Mouse (Mus musculus) neutrophil, adult 5-6 weeks (primary cell): ENCODE data around the gene Gm45808. TPM values are rescaled to one million over a fixed set of nuclear protein-coding genes. Genes with fewer than 3 reads are reported as not detected.
"Not testable (repeated sequence)": the region's sequence is repeated elsewhere in the genome, so short reads cannot be mapped to it uniquely, and the experiment has no call there.

ENCODE experiments used
- ATAC-seq: fragments of 151-379, 151-347 bp; 2 replicates; pipeline ENCODE4 v1.8.0; 2017; ENCODE audit warnings: mild to moderate bottlenecking, moderate TSS enrichment; ENCODE audit not compliant: insufficient number of reproducible peaks, poor library complexity, low FRiP score, severe bottlenecking; ENCODE audit errors: extremely low read depth
- total RNA-seq: library from RNA; stranded (forward); fragments of 200-1000 nt; gene quantifications from 2 replicates; pipeline ENCODE4 v1.2.3, GENCODE M21; 2017

The Gm45808 gene
- total RNA-seq, 1 experiment from 2014 or later, result not detected

DNA sequence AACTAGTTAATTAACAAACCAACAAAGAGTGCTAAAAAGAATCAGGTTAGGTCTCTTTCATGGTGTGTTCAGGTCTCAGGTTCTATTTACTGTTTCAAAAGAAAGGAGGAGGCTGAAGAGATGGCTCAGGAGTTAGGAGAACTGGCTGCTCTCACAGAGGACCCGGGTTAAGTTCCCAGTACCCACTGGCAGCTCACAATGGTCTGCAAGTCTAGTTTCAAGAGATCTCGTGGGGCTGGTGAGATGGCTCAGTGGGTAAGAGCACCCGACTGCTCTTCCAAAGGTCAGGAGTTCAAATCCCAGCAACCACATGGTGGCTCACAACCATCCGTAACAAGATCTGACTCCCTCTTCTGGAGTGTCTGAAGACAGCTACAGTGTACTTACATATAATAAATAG lies 6.3 kb downstream of the Gm45808 start:
- ATAC-seq, result not testable (repeated sequence)

DNA sequence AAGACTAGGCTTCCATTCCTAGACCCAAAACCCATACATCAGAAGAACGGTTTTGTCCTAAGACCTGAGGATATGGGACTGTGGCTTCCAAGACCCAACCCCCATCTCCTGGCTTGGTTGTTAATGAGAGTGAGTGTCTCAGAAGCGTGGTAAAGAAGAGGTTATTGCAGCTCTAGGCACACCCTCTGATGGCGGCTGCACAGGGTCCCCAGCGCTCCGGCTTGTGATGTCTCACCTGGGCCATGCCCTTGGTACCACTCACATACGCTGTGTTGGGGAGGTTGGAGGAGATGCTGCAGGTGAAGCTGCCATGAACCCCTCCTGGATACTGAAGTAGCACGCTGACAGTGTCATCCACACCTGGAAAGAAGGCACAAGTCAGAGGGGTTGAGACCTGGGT lies 7.8 kb downstream of the Gm45808 start:
- no peak for ATAC-seq

DNA sequence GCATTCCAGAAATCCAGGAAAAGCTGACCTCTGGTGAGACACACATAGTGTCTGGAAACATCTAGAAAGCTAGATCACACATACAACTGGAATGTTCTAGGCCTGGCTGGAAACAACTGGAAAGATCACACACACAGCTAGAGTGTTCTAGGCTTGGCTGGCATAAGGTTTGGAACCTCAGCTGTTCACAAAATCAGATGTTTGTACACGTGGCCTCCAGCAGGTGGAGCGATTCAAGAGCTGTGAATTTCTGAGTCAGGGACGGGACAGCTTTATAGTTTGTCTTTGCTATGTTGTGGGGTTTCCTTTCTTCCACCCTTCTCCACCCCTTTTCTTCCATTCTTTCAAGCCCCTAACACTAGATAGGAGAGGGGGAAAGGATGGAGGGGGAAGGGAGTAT lies 9.6 kb downstream of the Gm45808 start:
- peak; percentile 71 for ATAC-seq

DNA sequence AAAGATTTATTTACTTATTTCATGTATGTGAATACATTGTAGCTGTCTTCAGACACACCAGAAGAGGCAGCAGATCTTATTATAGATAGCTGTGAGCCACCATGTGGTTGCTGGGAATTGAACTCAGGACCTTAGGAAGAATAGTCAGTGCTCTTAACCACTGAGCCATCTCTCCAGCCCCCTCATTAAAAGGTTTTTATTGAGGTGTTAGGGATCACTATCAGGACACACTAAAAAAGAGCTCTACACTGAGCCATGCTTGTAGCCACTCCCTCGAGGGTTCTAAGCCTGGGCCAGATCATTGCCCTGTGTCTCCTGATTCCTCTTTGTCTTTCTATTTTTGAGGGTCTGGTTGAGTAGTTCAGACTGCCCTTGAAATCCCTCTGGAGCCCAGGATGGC lies 10.2 kb downstream of the Gm45808 start:
- no peak for ATAC-seq

DNA sequence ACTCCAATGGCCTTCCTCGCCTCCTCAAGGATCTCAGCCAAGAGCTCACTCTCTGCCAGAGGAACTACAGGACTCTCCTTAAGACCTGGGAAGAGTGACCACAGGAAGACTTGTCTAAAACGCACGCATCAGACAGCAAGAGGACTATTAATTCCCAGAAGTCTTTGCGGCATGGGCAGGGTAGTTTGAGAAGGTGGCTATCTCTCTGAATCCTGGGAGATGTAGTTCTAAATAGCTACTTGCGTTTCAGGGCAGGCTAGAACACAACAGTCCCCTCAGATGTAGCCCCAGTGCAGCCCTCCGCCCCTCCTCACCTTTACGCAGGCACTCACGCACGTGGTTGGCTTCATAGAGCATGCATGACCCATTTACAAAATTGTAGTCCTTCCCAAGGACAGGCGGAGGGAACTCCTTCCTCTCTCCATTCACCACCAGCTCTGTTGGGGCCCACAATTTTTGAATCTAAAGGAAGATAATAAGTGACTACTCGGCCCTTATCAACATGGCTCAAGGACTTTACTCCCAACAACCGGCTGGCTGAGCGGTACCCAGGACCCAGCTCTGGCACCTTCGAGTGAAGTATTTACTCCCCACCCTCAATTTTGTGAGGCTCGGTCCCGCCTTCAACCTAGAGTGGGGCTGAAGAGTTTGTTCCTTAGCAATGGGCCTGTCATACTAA lies 11.2 kb downstream of the Gm45808 start:
- no peak for ATAC-seq

DNA sequence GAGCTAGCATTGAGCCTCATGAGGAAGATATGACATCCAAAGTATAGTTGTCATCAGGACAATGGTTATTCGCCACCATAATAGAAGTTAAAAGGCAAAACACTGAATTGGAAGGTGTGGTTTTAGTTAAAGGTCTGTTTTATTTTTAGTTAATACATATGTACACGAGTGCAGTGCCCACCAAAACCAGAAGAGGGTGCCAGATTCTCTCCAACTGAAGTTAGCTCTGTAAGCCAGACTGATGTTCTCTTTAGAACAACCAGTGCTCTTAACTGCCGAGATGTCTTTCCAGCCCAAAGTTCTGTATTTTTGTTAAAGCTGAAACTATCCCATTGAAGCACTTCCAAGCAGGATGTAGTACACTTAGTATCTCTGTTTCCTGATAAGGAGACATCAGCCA lies 15.7 kb downstream of the Gm45808 start:
- ATAC-seq, result peak; percentile 73

DNA sequence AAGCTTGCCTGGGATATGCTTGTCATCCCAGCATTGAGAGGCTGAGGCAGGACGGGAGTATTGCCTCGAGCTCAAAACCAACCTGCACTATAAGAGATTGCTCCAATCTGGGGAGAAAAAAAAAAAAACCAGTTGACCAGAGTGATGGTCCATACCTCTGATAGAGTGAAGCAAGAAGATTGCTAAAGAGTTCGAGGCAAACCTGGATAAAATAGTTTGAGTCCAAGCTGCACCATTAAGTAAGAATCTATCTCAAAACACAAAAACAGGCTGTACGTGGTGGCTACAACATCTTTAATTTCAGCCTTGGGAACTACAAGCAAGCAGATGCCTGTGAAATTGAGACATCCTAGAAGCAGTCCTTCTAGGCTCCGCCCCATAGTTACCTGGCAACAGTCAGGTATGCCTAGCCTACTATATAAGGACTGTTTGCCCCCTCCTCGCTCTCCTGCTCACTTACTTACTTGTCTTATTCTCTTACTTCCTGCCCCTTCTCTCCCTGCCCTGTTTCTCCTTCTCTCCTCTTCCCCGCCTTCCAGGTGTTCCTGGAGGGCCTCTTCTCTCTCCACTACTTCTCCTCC lies 19.4 kb downstream of the Gm45808 start:
- no peak for ATAC-seq

DNA sequence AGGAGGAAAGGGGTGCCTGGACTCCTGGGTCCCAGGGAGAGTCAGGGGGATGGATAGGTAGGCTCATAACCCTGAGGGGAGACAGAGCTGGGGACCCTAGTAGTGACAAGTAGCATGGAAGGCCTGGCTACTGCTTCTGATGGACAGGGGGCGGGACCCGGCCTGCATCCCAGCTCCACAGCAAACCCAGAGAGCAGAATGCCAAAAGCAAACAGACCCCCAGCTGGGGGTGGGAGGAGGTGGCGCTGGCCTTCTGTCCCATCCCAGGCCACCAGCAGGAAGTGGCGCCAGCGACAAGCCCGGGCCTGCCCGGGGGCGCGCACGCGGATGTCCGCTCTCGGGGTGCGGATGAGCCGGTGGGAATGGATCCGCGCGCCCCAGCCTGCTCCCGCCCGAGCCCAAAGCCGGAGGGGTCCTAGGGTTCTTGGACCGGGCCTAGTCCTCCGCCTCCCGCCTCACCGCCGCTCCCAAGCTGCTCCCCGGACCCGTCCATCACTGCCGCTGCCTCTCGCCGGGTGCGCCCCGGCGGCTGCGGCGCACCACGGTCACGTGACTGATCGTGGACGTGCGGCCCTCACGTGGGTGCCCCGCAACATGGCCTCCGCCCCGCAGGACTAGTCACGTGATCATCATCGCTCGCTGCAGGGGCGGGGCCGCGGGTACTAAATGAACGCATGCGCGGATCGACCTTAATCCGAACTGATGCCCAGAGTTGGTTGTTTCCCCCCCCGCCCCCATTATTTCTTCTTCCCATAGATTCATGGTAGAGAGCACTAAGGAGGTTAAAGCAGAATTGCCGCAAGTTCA lies 20.1 kb downstream of the Gm45808 start, which contains the start of gene Bax:
Gene Bax, minus strand, starts transcription at position 616 of the 807 bp plus-strand sequence.
- ATAC-seq, result peak; percentile 73

DNA sequence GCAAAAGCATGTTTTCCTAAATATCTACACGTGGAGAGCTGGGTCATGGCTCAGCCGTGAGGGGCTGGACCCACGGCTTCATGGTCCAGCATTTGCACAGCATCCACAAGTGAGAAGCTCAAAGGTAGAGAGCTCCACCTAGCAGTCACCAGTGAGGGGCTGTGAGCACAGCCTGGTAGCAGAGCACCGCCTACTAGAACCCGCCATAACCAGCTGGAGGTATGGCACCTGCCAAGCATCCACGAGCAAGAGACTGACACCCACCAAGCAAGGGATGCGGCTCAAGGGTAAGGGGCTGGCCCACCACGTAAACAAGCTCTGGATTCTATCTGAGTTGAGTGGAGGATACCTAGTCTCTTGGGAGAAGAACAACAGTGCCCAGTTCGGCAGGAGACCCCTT lies 21.1 kb downstream of the Gm45808 start:
- no peak for ATAC-seq

DNA sequence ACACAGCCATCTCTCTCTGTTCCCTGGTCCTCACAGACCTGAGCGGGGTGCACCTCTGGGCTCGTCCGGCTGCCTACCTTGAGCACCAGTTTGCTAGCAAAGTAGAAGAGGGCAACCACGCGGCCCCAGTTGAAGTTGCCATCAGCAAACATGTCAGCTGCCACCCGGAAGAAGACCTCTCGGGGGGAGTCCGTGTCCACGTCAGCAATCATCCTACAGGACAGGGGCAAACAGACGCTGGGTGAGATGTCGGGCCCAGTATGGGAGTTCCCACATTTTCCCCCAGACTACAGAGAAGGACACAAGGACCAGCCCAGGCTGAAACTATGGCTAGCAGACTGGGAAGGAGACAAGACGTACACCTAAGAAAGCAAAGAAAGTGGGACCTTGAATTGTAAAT lies 21.5 kb downstream of the Gm45808 start:
- ATAC-seq, result no peak

DNA sequence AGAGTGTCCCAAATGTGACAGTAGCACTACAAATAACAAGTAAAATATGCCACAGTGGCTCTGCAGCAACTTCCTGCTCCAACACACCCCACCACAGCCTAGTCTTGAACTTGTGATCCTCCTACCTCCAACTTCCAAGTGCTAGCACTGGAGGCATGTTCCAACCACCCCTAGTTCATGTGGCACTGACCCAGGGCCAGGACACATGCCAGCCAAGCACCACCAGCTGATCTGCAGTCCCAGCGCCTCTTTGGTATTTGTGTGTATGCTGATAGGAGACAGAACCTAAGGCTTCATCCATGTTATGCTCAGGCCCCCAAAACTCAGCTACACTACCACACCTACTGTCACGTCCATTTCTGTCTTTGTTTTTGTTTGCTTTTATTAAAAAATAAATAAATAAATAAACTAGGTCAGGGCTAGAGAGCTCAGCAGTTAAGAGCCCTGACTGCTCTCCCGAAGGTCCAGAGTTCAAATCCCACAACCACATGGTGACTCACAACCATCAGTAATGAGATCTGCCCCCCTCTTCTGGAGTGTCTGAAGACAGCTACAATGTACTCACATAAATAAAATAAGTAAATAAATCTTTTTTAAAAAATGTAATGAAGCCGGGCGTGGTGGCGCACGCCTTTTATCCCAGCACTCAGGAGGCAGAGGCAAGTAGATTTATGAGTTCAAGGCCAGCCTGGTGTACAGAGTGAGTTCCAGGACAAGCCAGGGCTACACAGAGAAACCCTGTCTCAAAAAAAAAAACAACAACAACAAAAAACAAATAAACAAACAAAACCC lies 22.4 kb downstream of the Gm45808 start:
- ATAC-seq, result no peak

DNA sequence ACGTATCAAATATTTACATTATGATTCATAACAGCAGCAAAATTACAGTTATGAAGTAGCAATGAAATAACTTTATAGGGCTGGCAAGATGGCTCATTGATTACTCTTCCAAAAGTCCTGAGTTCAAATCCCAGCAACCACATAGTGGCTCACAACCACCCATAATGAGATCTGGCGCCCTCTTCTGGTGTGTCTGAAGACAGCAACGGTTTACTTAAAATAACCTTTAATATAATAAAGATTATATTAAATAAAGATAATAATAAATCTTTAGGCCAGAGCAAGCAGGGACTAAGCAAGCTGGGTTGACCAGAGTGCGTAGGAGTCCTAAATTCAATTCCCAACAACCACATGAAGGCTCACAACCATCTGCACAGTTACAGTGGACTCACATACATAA lies 23.7 kb downstream of the Gm45808 start:
- not testable (repeated sequence) for ATAC-seq

DNA sequence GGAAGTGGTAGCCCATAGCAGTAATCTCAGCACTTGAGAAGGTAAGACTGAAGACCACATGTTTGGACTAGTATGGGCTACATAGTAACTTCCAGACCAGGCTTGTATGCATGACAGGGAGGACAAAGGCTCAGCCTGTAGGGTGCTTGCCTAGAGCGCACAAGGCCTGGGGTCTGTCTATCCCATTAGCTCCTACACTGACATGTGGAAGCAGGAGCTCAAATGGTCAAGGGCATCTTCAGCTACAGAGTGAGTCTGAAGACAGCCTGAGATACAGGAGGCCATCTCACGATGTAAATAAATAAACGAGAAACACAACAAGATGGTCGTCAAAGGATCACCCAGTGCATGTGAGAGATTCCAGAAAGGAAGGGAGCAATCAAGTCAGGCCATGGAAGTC lies 24.3 kb downstream of the Gm45808 start:
- no peak for ATAC-seq

DNA sequence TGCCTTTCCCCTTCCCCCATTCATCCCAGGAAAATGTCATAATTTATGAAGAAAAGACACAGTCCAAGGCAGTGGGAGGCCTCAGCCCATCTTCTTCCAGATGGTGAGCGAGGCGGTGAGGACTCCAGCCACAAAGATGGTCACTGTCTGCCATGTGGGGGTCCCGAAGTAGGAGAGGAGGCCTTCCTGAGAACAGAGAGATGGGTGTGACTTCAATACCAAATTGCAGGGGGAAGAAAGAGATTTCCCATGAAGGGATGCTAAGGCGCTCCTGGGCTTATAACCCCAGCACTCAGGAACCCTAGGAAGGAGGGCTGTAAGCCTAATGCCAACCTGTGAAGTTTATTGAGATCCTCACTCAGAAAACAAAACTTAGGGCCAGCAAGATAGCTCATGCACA lies 24.8 kb downstream of the Gm45808 start:
- ATAC-seq, result no peak

DNA sequence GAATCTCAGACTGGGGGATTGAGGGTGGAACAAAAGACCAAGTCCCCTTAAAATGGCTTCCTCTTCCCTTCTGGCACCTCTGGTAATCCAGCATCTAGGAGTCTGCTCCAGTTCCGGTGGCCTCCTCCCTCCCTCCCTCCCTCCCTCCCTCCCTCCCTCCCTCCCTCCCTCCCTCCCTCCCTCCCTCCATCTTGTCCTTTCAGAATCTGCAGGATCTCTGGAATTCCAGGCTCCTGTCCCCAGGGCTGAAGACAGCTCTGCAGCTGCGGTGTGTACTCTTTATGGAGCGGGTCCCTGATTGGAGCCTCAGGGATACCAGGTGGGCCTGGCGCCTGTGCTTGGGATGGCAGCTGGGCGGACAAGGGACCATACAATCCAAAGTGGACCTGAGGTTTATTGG lies 25.3 kb downstream of the Gm45808 start:
- no peak for ATAC-seq

DNA sequence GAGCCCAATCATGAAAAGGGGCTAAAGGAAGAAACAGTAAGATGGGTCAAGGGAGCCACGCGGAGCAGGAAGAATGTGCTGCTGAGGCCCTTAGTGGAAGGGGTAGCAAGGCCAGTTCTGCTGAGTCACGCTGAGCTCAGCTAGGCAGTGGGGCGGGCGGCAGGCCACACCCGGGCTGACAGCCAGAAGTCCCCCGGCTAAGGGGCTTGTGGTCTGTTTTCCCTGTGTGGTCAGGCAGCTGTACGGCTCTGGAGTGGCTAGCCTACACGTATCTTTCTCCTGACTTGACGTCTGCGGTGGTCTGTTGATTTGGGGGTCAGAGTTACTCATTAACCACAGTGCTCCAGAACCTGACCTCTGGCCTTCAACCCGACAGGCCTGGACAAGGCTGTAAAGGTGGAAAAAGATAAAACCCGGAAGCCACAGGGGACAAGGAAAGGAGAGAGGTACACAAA lies 25.7 kb downstream of the Gm45808 start:
- ATAC-seq, result no peak

DNA sequence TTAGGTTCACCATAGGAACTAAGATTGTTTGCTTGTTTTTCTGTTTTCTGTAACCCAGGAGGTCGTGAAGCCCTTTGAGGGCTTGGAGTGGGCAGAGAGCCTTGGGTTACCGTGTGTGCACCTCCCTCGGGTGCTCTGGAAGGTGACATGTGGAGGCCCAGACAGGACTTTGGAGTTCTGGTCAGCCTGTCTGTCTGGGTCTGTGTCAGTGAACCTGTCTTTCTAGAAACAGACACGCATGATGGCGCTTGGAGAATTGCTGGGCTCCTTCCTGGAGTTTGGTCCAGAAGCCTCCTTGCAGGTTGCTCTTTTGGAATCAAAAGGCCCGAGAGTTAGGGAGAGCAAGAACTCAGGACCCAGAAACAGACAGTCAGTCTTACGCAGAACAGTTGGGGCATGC lies 26.2 kb downstream of the Gm45808 start:
- ATAC-seq, result no peak

DNA sequence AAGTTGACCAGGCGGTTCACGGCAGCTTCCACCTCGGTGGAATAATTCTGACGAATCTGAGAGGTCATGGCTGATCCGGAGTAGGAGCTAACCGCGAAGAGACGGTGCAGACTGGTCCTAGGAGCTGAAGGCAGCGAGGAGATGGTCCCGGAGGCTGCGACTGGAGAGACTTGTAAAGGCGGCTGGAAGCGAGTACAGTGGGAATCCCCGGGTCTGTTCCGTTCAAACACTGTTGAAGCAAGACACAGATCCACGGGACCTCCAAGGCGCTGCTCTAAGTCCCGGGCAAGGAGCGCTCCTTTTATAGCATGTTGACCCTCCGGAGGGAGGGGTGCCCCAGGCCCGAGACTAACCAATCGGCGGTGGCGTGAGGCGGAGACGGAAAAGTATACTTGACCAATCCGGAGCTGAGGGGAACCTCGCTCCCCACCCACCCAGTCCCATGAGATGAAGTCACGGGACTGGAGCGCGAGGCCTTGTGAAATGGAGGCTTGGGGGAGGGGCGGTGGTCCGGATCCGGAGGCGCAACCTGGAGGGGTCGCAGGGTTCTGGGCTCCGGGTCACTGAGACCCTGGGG lies 27.0 kb downstream of the Gm45808 start, which contains the start of gene Ftl1:
Gene Ftl1, minus strand, starts transcription at position 321 of the 577 bp plus-strand sequence.
- peak; percentile 92 for ATAC-seq
